In genomic region chr19:6386234-6386633, GRCm38 (mm10) we compare ENCODE assay signal across 14 mouse cellular contexts. TPM values are rescaled to one million over a fixed set of nuclear protein-coding genes. Genes with fewer than 3 reads are reported as not detected.
"Had no signal": no experiment of that assay in that cellular context is flagged by ENCODE, and none has a peak within 500 bp of the region (broad histone marks: within the 10 kb centered on the region; RNA-seq: fewer than 3 reads in every experiment).

No protein-coding gene starts in this region.

- H3K9ac ChIP-seq: limb, embryonic 15.5 days; liver, embryonic 12.5 days had no signal

- H3K36me3 ChIP-seq: limb, embryonic 15.5 days; liver, embryonic 12.5 days; neural tube, embryonic 12.5 days had no signal

- H3K4me3 ChIP-seq: limb, embryonic 15.5 days; liver, embryonic 12.5 days; midbrain, embryonic 10.5 days; neural tube, embryonic 12.5 days had no signal

- H3K27me3 ChIP-seq: limb, embryonic 15.5 days; neural tube, embryonic 12.5 days had no signal

- H3K4me2 ChIP-seq: limb, embryonic 15.5 days; liver, embryonic 12.5 days; neural tube, embryonic 12.5 days had no signal

- H3K27ac ChIP-seq: limb, embryonic 15.5 days; liver, embryonic 12.5 days; midbrain, embryonic 10.5 days; neural tube, embryonic 12.5 days had no signal

- ATAC-seq: liver, embryonic 12.5 days had no signal

- DNase-seq: kidney, postnatal 25 days; layer of hippocampus, postnatal 36 days; lung, embryonic 14.5 days; lung, postnatal 10 days; midbrain, embryonic 14.5 days; right cerebral cortex, postnatal 4 days; spleen, adult 18-20 months; thymus, adult 2 months; thymus, postnatal 25 days had no signal

- H3K9me3 ChIP-seq: limb, embryonic 15.5 days; liver, embryonic 12.5 days; midbrain, embryonic 10.5 days; neural tube, embryonic 12.5 days had no signal

RNA-seq across cellular contexts. Expression of gene Nrxn2, which starts 32.3 kb away (rescaled TPM):
- total RNA-seq: megakaryocyte, adult 5-6 weeks had no signal
